8 mouse cellular contexts compared by ENCODE assay signal in genomic region chrX:48644122-48644521, GRCm38 (mm10). TPM values are rescaled to one million over a fixed set of nuclear protein-coding genes. Genes with fewer than 3 reads are reported as not detected.
DNase-seq lines count a peak whose midpoint lies in the region; TF ChIP-seq lines count a peak whose summit lies in the region.

No protein-coding gene starts in this region.

- H3K4me1 ChIP-seq in cortical plate, adult 2 months (ENCODE audit: control insufficient read depth, insufficient read depth, low read length): no peaks in the 10 kb centered on the region

- TF ChIP-seq CTCF in cortical plate, adult 2 months (IDR thresholded peaks at IDR 0.05; ENCODE audit: extremely low read depth, insufficient read depth, low read length): peak; percentile 42; the same call in 1 of the 2 replicates

- no peak overlapping the region for H3K27ac ChIP-seq in cortical plate, adult 2 months (ENCODE audit: insufficient read depth, low read length)

- DNase-seq in frontal cortex, postnatal 25 days (ENCODE audit: low spot score in 2 of 2): peak; percentile 11 to 26
- no peak for DNase-seq in frontal cortex, postnatal 10 days (ENCODE audit: low spot score in 2 of 2)
- peak; percentile 45 for DNase-seq in testis, postnatal 10 days (ENCODE audit: low spot score)
- no peak for DNase-seq in testis, postnatal 14 days (ENCODE audit: low spot score)
- DNase-seq in left cerebral cortex, adult 8-10 months (ENCODE audit: low spot score in 2 of 2): peak; percentile 18 to 20
- peak; percentile 18 to 24 for DNase-seq in right cerebral cortex, postnatal 36 days (ENCODE audit: low spot score in 2 of 2)
- DNase-seq in yolk sac, embryonic 10.5 days (ENCODE audit: low spot score): no peak

- H3K4me3 ChIP-seq in cortical plate, adult 2 months (ENCODE audit: insufficient read depth, low read length): no peak overlapping the region

- no peak for TF ChIP-seq POLR2A in cortical plate, adult 2 months (IDR thresholded peaks at IDR 0.05; ENCODE audit: extremely low read depth, insufficient read depth, low read length)

RNA-seq across cellular contexts. Expression of gene Slc25a14, which starts 20.9 kb away (rescaled TPM):
- polyA plus RNA-seq in cortical plate, adult 2 months (2012; rRNA removed): 51.9 and 52.7 TPM in 2 replicates
- 10 to 100 TPM; 57.8 to 72.4 (median 66.7) TPM for total RNA-seq in left cerebral cortex, adult 8-10 months (2022)

RNA-seq across cellular contexts. Expression of gene Gpr119, which starts 30.2 kb away (rescaled TPM):
- polyA plus RNA-seq in cortical plate, adult 2 months (2012; rRNA removed): not detected in 2 replicates
- not detected for total RNA-seq in left cerebral cortex, adult 8-10 months (2022)

RNA-seq across cellular contexts. Expression of gene Zfp280c, which starts 49.8 kb away (rescaled TPM):
- 28.7 and 29.1 TPM in 2 replicates for polyA plus RNA-seq in cortical plate, adult 2 months (2012; rRNA removed)
- 10 to 100 TPM; 21.1 to 24.8 (median 23.1) TPM for total RNA-seq in left cerebral cortex, adult 8-10 months (2022)

RNA-seq across cellular contexts. Expression of gene Rbmx2, which starts 50.7 kb away (rescaled TPM):
- 7.5 and 7.6 TPM in 2 replicates for polyA plus RNA-seq in cortical plate, adult 2 months (2012; rRNA removed)
- 1 to 10 TPM; 4.5 to 5.7 (median 5.1) TPM for total RNA-seq in left cerebral cortex, adult 8-10 months (2022)

Comparison
In these comparisons a context has a peak if more than half of its experiments do, and no peak if none do; other contexts are left out.
1. DNase-seq: peak in frontal cortex, postnatal 25 days (2 of 2), testis, postnatal 10 days (single experiment), left cerebral cortex, adult 8-10 months (2 of 2) and right cerebral cortex, postnatal 36 days (2 of 2); none in frontal cortex, postnatal 10 days (0 of 2), testis, postnatal 14 days (single experiment) and yolk sac, embryonic 10.5 days (single experiment).